Mouse (Mus musculus) adrenal gland, adult 18-20 months (tissue): ENCODE measurements around the gene Akt1s1. TPM values are rescaled to one million over a fixed set of nuclear protein-coding genes. Genes with fewer than 3 reads are reported as not detected.

Source experiments
- DNase-seq, 2 experiments: peaks; one replicate each; pipeline ENCODE4 v3.0.0; 2021 to 2022; ENCODE audit warnings: low spot score in 2 of 2
- total RNA-seq, 2 experiments: library from RNA; stranded (reverse); gene quantifications; 1 replicate in 1 of 2; 2 replicates in 1 of 2; pipeline ENCODE4 v1.2.3; 2021

Gene Akt1s1
- total RNA-seq, 2 experiments from 2014 or later, result 86.3 to 128 TPM

DNA sequence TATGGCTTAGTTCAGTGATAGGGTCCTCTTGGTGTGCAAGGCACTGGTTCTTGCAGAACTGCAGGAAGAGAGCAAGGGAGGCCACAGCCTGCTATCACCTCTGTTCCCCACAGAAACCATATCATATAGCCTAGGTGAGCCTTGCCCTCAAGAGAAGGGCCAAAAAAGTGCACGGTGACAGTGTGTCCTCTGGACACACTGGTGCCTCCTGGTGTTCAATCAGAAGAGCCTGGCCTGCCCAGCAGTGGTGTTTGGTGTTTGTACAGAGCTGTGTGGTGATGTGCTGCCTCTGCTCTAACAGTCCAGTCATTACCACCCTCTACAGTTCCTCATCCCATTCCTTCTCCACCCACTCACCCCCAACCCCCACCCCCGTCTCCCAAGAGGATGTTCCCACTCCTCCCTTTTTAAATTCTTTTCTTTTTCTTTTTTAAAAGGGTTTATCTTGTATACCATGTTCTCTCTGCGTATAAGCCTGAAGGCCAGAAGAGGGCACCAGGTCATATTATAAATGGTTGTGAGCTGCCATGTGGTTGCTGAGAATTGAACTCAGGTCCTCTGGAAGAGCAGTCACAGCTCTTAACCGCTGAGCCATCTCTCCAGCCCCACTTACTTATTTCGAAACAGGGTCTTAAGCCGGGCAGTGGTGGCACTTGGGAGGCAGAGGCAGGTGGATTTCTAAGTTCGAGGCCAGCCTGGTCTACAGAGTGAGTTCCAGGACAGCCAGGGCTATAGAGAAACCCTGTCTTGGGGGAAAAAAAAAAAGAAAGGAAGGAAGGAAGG is 26.9 kb upstream of the Akt1s1 start:
- peak; percentile 1 to 14 for DNase-seq

DNA sequence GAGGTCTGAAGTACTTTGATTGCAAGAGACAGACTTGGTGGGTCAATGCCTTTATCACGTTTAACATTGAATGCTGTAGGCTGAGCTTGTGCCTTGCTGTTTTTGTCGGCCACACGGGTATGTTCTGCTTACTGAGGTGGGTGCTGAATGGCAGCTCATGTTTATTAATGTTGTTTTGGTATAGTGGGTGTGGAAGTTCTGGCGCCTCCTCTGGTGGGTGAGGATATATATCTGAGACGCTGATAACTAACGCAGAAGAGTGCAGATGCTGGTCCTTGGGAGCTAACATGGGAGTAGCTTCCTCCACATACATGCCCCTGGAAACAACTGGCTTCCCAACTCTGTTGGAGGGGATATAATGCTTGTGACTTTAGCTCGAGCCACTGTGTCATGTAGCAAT is 25.4 kb upstream of the Akt1s1 start:
- peak in 1 of 2 experiments; percentile 15 for DNase-seq

DNA sequence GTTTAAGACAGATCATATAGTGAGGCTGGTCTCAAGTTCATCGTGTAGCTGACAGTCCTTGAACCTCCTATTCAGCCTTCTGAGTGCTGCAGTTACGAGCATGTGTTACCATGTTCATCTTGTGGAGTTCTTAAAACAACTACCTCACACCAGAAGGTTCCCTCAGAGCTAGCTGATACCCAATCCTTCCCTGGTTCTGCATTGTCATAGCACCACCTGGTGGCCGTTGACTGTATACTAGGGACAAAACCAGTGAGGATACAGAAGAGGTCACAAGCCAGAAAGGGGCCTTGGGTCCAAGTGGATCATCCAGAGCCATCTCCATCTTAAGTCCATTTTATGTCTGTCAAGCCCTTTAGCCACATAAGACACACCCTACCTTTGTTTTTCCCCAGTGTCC is 23.9 kb upstream of the Akt1s1 start:
- peak; percentile 70 to 80 for DNase-seq

DNA sequence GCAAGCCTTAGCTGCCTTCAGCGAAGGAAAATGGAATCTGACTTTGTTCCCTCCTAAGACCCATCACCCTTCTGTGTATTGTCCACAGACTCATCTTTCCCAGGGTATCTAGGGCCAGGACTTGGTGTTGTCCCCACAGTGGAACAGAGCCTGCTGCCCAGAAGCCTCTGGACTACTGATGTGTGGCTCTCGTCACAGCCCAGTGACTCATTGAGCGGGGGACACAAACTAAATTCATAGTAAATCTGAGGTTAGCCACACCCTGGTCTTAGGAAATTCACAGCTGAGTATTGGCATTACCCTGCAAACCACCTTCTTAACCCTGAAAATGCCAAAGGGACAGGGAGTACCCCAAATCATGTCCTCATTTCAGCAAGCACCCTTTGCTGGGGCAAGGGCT is 22.0 kb upstream of the Akt1s1 start:
- no peak for DNase-seq

DNA sequence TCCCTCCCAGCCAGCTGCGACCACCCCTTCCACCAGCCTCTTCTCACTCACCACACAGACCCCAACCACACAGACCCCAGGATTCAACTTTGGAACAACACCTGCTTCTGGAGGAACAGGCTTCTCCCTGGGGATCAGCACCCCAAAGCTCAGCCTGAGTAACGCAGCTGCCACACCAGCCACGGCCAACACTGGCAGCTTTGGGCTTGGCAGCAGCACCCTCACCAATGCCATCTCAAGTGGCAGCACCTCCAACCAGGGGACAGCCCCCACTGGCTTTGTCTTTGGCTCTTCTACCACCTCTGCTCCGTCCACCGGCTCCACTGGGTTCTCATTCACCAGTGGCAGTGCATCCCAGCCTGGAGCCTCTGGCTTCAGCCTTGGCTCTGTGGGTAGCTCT is 20.1 kb upstream of the Akt1s1 start:
- DNase-seq, result no peak

DNA sequence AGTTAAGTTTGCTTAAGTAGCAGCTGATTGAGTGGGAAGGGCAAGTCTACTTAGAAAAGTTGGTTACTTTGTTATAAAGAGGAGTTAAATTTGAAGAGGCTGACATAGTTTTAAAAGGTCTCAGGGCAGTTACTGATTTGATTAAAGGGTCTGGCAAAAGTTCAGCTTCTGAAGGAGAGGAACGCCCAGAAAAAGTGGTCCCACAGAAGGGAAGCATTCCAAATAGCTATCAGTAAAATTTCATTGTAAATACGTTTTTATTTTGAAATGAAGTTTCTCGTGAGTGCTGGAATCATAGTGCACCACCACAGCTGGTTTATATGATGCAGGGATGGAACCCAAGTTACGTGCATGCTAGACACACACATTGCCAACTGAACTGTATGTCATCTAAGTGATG is 16.0 kb upstream of the Akt1s1 start:
- DNase-seq, result no peak

DNA sequence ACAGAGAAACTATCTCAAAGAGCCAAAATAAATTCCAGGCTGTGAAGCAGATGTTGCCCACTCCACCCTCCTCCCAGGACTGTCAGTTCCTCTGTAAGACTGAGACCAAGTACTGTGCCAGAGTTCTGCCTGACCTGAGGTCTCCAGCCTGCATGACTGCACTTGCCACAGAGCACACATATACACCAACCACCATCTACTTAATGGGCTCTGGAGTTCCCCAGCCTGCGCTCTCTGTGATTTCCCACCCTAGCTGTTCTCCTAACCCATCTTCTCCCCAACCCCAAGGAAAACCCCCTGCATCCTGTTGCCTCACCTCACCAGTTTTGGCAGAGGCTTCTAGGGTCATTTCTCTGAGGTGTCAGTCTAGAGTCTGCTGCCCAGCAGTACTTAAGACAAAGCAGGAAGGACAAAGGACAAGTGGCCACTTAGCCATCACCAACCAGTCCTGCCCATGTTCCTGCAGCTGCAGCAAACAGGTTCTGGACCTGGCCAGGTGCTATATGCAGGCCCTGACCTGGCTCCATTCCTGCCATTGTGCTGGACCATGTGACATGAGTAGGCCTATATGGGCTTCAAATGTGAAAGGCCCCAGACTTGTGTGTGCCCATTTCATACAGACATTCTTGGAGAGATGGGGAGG is 13.3 kb upstream of the Akt1s1 start:
- no peak for DNase-seq

DNA sequence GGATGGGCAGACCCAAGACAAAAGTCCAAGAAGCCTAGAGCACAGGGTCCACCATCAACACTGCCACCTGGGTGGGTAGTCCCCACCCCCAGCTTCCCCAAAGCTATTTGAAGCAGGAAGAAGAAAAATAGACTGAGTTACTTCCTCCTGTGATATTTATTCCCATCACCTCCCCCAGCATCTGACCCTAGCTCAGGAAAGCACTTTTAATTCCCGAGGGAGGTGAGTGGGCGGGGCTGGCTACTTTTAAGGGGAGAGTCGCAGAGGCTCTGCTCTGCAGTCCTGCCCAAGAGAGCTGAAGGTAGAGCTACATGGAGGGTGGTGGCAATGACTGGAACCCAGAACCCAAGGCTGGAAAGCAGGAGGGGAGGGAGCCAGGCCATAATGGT is 12.8 kb upstream of the Akt1s1 start:
- DNase-seq, result no peak

DNA sequence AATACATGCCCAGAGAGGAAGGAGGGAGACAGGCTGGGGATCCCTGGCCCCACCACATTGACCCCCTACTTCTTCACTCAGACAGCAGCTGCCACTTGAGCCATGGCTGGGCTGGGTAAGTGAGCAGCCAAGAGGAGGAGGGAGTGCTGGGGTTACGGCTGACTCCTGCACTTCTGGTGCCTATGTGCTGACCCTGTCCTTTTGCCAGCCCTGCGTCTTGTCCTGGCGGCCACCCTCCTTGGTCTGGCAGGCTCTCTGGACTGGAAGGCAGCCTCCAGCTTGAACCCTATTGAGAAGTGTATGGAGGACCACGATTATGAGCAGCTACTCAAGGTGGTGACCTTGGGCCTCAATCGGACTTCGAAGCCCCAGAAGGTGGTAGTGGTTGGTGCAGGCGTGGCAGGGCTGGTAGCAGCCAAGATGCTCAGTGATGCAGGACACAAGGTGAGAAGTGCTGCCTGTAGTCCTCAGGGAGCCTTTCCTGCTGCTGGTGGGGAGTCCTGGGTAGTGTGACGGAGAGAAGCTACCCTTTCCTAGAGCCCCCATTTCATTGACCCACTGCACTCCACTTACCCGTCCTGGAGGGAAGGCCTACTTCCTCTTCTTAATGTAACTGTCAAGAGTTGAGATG is 12.3 kb upstream of the Akt1s1 start:
- no peak for DNase-seq

DNA sequence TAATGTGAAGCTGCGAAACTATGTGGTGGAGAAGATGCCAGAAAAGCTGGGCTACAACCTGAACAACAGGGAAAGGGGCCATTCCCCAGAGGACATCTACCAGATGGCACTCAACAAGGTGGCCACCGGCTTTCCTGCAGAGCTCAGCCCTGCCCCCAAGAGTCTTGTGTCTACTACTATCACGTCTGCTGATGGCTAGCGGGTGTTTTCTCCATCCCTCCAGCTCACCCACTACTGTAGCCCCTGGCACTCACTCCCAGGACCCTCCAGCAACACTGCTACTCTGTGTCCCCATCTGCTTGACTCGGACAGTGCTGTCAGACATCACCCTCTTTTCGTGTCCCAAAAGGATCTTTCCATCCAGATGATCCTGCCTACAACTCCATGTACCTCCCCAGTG is 10.7 kb upstream of the Akt1s1 start:
- no peak for DNase-seq

DNA sequence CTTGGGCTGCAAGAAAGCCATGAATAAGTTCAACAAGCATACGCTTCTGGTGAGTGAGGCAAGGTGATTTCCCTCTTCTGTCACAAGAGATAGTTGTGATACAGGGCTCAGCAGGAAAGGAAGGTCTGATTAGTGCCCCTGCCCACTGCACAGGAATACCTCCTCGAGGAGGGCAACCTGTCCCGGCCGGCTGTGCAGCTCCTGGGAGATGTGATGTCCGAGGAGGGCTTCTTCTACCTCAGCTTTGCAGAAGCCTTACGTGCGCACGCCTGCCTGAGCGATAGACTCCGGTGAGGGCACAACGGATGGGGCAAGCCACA is 9.7 kb upstream of the Akt1s1 start:
- DNase-seq, result no peak

DNA sequence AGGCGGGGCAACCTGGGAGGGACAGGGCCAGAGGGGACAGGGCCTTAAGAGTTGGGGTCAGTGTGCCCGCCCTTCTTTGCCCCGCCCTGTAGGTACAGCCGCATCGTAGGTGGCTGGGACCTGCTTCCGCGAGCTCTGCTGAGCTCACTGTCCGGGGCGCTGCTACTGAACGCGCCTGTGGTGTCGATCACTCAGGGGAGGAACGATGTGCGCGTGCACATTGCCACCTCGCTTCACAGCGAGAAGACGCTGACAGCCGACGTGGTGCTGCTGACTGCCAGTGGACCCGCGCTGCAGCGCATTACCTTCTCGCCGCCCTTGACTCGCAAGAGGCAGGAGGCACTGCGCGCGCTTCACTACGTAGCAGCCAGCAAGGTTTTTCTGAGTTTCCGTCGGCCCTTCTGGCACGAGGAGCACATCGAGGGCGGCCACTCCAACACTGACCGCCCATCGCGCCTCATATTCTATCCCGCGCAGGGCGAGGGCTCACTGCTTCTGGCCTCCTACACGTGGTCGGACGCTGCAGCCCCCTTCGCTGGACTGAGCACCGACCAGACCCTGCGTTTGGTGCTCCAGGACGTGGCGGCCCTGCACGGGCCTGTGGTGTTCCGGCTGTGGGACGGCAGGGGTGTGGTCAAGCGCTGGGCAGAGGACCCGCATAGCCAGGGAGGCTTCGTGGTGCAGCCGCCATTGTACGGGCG is 9.2 kb upstream of the Akt1s1 start:
- no peak for DNase-seq

DNA sequence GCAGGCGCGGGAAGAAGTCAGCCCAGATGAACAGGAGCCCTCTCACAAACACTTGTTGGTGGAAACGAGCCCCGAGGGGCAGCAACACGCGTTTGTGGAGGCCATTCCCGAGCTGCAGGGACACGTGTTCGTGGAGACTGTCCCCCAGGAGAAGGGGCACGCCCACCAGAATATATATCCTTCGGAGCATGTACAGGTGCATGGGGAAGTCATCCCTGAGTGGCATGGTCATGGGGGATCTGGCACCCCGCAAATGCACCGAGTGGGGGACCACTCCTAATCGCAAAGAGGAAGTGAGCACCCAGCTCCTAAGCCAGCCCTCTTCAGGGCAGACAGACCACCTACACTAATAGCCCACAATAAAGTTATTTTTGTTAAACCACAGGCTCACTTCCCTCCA is 8.4 kb upstream of the Akt1s1 start:
- no peak for DNase-seq

DNA sequence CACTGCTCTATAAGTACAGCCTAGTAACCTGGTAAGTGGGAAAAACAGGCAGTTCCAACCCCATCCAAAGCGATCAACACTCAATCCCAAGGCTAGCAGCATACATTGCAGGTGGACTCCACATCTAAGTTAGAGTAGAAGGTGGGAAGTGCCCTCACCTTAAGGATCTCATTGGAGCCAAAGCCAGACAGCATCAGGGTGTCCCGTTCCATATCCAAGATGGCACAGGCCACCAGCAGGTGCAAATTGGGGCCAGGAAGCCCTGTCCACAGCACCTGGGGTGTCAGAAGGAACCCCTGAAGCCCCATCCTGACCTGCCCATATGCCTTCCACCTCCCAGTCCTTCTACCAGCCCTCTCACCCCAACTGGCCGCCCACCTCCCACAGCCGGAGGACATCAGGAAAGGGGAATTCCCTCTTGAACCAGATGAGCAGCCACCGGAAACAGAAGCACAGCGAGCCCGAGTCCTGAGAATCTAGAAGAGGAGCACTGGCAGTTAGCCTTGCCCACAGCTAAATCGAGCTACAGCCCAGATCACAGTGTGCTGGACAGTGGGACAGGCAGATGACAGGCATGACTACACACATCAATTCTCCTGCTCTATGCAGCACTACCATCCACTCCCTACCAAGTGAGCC is 6.8 kb upstream of the Akt1s1 start:
- DNase-seq, result no peak

DNA sequence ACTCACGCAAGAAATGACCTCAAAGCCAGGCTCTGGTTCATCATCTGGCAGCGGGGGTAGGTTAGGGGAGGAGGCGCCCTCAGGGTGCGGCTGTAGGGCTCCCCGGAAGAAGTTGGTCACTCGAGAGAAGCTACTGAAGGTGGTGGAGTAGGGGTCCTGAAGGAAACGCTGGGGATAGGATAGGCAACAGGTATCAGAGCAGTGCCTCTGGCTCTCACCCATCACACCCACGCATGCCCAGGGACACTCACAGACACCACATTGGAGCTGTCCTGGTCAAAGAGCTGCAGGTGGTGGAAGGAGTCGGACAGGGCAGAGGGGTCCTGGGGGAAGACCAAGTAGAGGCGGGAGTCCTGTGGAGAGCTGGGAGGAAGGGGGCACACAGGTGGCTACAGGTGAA is 3.8 kb upstream of the Akt1s1 start:
- no peak for DNase-seq

DNA sequence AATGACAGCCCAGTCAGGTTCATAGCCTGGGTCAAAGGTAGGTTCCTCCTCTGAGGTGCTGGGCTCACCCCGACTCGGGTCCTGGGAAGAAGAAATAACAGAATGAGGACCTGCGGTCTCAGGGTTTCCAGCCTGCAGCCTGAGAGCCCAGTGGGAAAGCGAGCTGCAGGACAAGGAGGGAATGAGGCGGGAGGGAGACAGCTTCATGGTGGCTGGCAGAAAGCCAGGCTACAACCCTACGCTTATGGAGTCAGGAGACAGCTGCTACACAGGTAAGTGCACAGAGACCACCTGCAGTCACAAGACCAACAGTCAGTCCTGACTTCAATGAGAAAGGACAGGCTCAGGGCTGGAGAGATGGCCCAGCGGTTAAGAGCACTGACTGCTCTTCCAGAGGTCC is 2.0 kb upstream of the Akt1s1 start:
- DNase-seq, result no peak

DNA sequence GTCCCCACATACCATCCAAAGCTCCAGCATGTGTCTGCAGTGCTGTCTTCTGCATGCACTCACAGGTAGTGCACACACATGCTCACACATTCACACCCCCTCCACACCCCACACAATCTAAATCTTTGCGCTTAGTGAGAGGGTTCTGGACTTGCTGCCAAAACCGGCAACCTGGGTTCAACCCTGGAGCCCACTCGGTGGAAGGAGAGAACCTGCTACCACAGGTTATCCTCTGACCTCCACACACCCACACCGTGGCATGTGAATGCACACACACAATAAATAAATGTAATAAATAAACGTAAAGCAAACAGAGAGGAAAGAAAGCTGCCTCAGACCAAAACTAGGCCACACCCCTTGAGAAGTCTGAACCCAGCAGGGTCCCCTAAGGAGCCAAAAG is 1.0 kb upstream of the Akt1s1 start:
- DNase-seq, result no peak

DNA sequence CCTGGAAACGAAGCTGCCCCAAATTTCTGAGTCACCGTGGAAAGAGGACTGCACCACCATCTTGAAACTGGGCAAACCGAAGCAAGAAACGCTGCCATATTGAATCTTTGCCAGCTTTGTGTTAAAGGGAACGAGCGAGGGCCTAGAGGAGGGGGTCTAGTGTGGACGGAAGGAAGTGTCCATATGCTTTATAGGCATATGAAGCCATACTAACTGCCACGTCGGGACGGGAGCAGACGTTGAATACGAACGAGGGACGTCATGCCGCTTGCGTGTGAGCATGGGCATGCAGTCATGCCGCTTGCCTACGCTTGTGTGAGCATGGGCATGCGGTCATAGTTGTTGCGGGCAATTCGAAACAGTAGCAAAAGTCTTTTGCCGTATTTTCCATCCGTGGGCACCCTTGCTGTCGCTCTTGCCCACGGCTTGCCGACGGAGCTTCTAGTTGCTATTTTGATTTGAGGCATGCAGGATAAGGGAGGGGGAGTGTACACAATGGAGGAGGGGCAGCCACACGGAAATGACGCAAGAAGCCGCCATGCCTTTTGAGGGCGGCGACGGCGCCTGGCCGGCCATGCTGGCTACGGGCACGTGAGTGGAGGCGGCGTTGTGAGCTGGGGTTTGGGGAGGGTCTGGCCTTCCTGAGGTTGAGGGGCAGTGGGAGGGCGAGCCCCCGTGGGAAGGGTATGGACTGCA is 773 bp downstream of the Akt1s1 start:
- peak; percentile 82 to 83 for DNase-seq

DNA sequence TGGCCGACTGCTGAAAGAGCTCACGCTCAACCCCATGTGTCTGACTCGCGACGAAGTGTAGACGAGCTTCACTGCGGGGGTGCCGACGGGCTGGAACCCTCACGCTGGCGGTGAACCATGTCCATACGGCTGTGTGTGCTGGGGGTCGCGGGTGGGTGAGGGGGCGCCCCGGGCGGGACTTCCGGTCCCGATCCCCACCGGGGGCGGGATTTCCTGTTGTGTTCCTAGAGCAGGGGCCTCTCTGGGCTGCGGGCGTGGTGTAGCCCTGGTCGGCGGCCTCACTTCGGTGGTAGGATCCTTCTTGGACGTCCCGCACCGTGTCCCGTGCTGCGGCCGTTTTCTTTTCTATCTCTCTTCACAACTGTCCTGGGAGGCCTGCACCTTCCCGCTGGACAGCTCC is 1.4 kb downstream of the Akt1s1 start:
- DNase-seq, result peak; percentile 74 to 77

DNA sequence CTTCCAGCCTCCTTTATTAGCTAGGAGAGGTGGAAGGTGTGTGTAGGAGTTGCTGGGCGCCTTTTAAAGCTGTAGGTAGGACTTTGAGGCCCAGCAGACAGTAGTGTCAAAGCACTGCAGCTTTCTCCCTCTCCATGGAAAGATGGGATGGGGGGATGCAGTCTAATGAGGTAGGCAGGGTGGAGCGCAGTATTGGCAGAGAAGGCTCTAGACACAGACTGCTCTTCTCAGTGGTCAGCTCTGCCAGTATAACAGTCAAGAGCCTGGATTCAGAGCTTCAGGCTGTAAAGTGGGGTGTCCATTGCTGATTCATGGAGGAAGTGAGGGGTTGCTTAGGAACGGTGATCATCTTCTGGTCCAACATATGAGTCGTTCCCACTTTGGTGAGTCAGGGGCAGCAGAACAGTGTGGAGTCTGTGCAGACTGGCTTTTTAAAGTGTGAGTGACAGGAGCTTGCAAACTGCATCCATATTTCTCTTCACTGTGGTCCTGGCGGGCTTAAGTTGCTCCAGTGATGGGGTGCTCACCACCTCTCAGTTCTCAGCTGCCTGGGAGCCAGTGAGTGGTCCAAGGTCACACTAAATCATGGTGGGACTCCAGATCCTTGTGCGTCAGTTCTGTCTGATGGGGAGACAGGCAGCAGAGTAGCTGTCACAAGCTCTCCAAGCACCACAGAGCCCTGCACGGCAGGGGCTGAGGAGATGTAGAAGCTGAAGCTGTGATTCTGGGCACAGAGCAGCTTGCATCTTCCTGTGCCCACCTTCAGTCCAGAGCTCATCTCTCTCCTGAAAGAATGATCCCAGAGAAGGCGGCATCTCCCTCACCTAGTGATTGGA is 2.2 kb downstream of the Akt1s1 start:
- DNase-seq, result no peak
